Mouse (Mus musculus) erythroblast, adult 5-6 weeks (primary cell): ENCODE measurements around the gene 4930550C14Rik. TPM values are rescaled to one million over a fixed set of nuclear protein-coding genes. Genes with fewer than 3 reads are reported as not detected.

ENCODE experiments used
- ATAC-seq: replicated peaks from 2 replicates; pipeline ENCODE4 v1.8.0; 2016; ENCODE audit warnings: moderate number of reproducible peaks, mild to moderate bottlenecking, moderate TSS enrichment, inconsistent platforms; ENCODE audit not compliant: poor library complexity, low FRiP score, severe bottlenecking
- total RNA-seq, 2 experiments: library from RNA; stranded (forward) in 1 of 2; stranded (reverse) in 1 of 2; fragments of 150-400 nt in 1 of 2; fragments of 200-764, 138-1000 nt in 1 of 2; gene quantifications; 2 replicates each; pipeline versions ENCODE4 v1.2.3 to v1.2.4; 2015 to 2017; ENCODE audit warnings: low replicate concordance in 2 of 2

4930550C14Rik gene
- total RNA-seq, 2 experiments from 2014 or later, result 6.9 to 7.8 TPM

DNA sequence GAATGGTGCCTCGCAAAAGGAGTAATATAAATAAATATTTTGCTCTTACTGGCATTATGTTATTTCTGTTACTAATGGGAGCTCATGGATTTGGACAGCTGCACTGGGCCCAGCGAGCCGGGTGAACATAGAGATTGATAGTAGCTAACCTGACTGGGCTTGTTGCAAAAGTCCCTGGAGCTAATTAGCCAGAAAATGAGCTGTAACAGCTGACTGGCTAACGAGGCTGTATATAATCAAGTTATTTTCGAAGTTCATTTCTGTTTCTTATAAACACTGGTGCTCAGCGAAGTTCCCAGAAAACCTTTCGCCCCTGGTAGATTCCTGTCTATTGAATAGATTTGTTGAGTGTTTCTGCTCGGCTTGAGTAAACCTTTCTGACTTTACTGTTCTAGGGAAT is 866 bp downstream of the 4930550C14Rik start:
- ATAC-seq, result no peak

DNA sequence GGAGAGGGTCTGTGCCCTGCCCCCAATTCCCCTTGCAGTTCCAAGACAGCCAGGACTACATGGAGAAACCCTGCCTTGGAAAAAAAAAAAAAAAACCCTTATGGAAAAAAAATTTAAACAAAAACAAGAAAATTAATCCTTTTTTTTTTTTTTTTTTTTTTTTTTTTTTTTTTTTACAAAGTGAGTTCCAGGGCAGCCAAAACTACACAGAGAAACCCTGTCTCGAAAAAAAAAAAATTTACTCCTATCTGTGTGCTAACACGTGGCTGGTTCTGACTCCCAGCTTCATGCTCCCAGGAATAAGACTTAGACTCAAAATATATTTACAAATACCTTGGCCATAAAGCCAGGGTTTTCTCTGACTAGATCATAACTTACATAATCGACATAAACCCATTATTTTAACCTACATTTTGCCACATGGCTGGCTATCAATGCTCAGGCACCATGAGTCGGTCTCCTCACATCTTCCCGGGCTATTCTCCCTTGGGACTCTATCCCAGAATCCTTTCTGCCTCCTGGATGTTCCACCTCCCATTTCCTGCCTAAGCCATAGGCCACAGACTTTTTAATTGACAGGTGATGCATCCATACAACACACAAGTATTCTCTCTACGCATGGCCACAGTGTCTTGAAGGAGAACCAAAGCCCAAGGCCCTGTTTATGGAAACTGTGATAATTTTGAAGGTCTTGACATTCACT is 2.1 kb downstream of the 4930550C14Rik start:
- ATAC-seq, result no peak

DNA sequence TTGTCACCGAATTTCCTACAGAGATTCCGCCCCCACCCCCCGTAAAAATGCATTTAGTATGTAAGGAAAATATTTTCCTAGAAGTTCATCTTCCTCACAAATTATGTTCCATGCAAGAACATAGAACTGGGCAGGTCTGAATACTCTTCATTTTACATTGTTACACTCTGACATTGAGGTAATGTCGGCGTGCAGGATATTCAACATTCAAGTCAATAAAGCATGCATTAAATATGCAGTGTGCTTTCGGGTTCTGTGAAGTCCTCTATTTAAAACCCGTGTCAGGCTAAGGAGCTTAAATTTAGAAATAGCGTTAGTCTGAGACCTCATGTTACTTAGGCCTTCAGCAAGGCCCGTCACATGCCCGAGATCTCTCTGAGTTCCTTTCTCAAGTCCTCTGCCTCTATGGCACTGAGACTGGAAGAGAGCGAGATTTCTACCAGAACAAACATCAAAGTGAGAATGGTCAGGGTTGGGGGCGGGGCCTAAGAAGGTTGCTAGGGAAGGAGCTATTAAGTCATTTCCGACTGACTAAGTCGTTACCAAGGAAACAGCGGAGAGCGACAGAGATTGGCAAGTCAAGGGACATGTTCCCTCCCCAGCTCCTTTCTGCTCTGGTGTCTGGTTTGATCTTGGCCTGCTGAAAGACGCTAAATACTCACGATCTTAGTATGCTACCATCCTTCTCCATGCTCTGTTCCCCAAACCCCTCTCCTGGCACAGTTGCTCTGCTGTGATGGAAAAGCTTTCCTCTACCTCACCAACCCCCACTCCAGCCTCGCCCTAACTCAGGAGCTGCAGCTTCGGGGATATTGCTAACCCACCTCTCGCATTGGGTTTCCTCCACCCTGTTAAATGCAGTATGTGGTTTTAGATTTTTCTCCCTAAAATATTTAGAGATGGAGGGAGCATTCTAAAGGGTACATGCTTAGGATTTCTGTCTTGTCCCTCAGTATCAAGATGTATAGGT is 2.9 kb downstream of the 4930550C14Rik start:
- peak; percentile 79 for ATAC-seq

DNA sequence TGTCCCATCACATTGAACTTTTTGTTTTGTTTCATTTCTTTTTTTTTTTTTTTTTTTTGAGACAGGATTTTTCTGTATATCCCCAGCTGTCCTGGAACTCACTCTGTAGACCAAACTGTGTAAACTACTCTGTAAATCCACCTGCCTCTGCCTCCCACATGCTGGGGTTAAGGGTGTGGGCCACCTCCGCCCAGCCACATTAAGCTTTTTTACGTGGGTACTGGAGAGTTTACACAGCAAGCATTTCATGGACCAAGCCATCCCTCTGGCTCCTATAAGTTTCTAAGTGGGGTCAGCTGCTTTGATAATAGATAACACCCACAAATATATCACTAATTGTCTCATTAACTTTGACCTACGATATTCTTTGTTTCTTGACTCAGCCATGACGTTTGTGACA is 6.4 kb downstream of the 4930550C14Rik start:
- ATAC-seq, result no peak

DNA sequence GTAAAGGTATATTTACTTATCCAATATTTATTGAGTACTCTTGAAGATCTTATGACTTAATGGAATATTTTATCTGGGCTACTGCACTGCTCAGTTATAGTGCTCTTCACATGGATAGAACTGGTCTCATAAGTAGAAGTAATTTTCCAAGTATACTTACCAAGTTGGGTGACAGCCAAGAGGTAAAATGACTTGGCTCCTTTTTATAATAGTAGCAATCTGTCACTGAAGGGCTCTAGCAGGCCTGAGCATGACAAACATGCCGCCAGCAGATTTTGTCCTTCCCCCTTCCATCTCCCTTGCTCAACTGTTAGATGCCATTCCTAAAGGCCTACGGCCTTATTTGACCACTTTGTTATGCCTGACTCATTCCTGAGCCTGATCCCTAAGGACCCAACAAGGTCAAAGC is 6.8 kb downstream of the 4930550C14Rik start:
- no peak for ATAC-seq

DNA sequence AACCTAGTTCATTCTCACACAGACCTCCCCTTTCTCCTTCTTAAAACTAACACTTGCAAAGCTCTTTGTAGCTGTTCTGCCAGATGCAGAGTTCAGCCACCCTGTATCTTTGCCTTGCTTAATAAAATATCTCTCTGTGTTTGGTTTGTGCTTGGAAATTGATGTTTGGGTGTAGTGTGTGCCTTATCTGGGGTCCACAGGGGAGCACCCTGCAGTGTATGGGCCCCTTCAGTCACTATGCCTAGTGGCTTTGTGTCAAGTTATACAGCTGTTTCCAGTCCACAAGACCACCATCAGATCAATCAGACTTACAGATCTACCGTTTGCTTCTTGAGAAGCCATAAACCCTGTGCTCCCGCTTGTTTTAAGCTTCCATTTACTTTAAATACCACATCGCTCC is 7.3 kb downstream of the 4930550C14Rik start:
- no peak for ATAC-seq

DNA sequence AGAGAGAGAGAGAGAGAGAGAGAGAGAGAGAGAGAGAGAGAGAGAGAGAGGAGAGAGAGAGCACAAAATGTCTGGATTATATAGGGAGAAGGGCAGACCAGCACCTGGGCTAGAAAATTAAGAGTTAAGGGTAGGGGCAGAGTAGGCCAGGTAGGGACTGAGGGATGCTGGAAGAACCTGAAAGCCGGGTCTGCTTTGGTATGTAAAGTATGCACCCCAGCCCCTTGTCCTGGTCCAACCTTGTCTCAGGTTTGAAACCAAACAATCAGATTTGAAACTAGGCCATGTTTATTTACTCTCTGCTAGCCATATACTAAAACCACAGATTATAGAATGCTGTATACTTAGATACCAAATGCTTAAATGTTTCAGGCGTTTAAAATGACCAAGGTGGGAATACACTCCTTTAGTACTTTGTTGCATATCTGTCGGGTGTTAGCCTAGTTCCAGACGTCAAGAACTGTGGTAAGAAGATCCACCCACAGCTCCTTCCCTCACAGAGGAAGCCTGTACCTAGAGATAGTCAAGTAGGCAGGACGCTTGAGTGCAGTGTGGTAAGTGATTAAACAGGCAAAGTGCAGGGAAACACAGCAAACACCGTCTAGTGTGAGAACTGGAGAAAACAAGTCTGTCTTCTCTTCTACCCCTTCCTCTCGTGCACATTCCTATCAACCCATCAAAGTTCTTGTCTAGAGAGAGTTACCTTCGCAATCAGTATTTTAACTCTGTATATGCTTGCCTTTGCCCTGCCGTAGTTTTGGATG is 20.2 kb downstream of the 4930550C14Rik start:
- peak; percentile 97 for ATAC-seq

DNA sequence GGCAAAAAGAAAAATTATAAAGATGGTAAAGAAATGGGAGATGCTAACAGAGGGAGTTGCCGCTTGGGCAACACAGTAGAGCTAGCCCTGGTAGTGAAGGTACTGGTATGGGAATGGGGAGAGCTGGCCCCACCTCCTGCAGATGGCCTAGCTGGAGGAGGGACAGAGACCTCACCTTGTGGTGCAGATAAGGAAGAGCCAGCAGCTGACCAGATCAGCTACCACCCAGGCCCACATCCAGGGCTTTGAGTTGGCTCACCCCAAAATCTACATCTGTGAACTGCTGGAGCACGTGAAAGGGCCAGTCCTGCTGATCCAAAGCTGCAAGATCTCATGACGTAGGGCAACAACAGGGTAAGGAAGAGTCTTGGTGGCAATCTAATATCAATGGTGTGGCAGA is 24.6 kb downstream of the 4930550C14Rik start:
- ATAC-seq, result 0 out of 2 replicates have a peak, but pooled peaks have one; percentile 3

DNA sequence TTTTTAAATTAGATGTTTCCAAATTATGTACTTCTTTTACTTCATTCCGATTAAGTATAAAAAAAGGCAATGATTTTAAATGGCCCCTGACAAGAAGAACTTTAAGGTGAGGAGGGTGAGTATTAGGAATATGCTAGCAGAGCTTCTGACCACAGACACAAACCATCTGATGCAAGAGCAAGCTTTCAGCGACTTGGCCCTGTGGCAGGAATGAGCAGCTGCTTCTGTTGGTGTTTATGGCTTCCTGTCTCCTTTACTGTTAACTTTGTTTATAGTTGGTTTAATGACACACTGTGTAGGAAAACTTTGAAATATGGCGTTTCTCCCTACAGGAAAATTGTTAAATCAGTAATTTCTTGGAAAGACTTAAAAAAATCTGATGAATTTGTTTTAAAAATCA is 25.5 kb downstream of the 4930550C14Rik start:
- no peak for ATAC-seq

DNA sequence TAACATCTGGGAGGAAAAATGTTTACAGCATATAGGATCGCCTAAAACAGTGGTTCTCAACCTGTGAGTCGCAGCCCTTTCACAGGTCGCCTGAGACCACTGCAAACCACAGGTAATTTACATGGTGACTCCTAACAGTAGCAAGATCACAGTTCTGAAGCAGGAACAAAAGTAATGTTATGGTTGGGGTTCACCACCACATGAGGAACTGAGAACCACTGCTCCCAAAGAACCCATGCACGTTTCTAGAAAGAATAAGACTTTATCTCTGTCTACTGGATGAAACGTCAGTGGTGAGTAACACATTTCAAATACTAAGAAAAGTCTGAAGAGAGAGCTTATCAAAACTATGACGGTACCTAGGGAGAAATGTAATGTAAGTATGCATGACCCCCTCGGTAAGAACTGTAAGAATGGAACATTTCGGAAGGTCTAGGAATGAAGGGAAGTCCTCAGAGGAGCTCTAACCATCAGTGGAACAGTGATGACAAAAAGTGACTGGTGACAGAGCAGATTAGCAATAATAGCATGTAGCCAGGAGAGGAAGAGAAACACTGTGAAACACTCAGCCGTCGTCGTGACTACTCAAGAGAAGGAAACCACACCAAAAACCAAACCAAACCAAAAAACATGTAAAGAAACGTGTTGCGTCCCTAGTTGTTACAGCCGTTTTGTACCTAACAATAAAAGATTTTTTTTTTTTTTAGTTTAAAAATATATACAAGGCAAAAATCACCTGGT is 33.9 kb downstream of the 4930550C14Rik start:
- ATAC-seq, result no peak

DNA sequence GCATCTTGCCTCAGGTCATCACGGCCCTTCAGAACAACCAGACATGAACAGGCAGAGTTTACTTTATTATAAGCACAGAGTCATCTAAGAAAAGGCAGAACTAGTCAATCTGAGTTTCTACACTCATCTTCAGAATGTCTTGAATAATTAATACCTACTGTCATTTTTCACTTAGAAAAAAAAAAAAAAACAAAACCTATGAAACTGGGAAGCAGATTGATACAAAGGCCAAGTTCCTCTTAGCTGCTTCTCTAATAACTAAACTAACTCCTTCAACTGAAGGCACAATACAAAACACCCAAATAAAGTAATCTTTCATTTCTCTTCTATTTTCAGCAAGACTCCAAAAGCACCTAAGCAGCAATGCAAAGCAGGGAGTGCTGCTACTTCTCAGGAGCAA is 48.5 kb downstream of the 4930550C14Rik start:
- ATAC-seq, result no peak

DNA sequence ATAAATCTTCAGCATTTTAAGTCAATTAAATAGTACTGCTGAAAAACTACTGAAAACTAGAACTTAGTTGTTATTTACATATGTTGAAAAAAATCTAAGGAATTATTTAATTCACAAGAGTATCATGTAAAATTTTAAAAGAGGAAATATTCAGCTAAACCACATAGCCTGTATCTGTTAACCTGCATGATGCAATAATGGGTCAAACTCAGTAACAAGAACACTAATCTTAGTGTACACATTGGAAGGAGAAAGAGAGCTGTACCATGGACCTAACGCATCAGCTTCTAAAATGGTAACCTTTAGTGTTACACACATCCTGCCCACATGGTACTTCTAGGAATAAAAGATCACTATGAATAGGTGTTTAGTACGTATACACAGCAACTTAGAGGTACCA is 49.9 kb downstream of the 4930550C14Rik start:
- ATAC-seq, result no peak

DNA sequence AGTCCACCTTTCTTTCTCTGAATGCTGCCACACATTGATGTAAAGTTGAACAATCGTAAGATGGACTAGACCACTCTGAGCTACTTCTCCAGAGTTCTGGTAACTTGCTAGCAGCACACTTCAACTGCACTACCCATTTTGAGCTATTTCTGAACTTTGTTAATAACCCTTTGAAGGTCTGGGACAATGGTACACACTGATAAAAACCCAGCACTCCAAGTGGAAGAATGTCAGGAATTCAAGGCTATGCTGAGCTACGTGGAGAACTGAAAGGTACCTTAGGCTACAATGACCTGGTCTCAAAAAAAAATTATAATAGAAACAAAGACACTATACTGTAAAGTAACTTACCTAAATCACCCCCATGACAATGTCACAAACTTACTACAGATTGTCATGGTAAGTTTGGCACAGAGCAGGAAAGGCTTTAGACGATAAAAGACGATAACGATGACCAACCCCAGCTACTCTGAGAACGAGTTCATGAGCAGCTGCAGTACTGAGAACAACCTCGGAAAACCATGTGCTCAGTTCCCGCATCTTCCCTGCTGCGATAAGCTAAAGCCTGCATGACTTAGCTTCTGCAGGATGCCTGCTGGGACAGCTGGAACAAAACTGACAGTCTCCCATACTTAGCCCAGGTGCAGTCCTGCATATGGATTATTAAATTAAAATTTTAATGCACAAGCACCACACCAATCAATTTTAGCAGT is 70.8 kb downstream of the 4930550C14Rik start:
- ATAC-seq, result no peak

Other genes with a start within 250 kb of the 4930550C14Rik start
- 7.9 and 9.4 TPM in 2 replicates for gene Ddx10, start 154.3 kb upstream of the 4930550C14Rik start, total RNA-seq (2015; ENCODE audit: low replicate concordance)
- gene Ddx10, start 154.3 kb upstream of the 4930550C14Rik start, total RNA-seq (2017; ENCODE audit: low replicate concordance), result 7.5 and 9.1 TPM in 2 replicates
- gene Exph5, start 100.7 kb upstream of the 4930550C14Rik start, total RNA-seq (2015; ENCODE audit: low replicate concordance), result not detected in 2 replicates
- gene Exph5, start 100.7 kb upstream of the 4930550C14Rik start, total RNA-seq (2017; ENCODE audit: low replicate concordance), result 0.28 TPM in 1 of 2 replicates, not detected in the other
- 0.84 and 0.96 TPM in 2 replicates for gene Kdelc2, start 18.3 kb upstream of the 4930550C14Rik start, total RNA-seq (2015; ENCODE audit: low replicate concordance)
- 0.34 and 0.42 TPM in 2 replicates for gene Kdelc2, start 18.3 kb upstream of the 4930550C14Rik start, total RNA-seq (2017; ENCODE audit: low replicate concordance)
- gene Atm, start 134.4 kb downstream of the 4930550C14Rik start, total RNA-seq (2015; ENCODE audit: low replicate concordance), result 3.7 and 21.5 TPM in 2 replicates
- 4.3 and 5.3 TPM in 2 replicates for gene Atm, start 134.4 kb downstream of the 4930550C14Rik start, total RNA-seq (2017; ENCODE audit: low replicate concordance)
- 5.6 and 10.9 TPM in 2 replicates for gene Npat, start 134.7 kb downstream of the 4930550C14Rik start, total RNA-seq (2015; ENCODE audit: low replicate concordance)
- gene Npat, start 134.7 kb downstream of the 4930550C14Rik start, total RNA-seq (2017; ENCODE audit: low replicate concordance), result 7.8 and 11.4 TPM in 2 replicates
- gene Acat1, start 208.1 kb downstream of the 4930550C14Rik start, total RNA-seq (2015; ENCODE audit: low replicate concordance), result 6.5 and 11.5 TPM in 2 replicates
- 13.8 and 17.9 TPM in 2 replicates for gene Acat1, start 208.1 kb downstream of the 4930550C14Rik start, total RNA-seq (2017; ENCODE audit: low replicate concordance)